Mouse (Mus musculus) naive thymus-derived CD4-positive, alpha-beta T cell, adult 2 months (primary cell): ENCODE results near the gene Gm3147.
"Not testable (repeated sequence)": the region's sequence is repeated elsewhere in the genome, so short reads cannot be mapped to it uniquely, and the experiment has no call there.

Experiments used
- DNase-seq: peaks from one replicate; pipeline ENCODE4 v3.0.0-alpha.2; 2011; ENCODE audit warnings: low read depth

Gene Gm3147

DNA sequence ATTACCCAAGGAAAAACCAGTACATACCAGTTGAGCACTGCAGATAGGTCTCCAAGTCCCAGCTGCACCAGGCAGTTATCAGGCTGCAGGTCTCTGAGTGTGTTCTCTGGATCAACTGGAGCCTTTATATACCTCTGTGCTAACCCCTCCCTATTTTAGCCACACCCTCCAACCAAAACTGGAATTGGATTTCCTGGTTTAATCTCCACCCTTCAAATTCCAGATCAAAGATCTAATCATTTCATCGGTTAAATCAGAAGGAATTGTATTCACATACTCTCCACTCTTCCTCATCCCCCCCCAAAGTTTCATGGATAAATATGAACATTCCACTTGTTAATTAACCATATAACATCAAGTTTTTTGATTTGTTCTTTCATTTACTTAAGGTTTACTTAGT is at the start of gene Gm3147:
TSS of gene Gm3147 (minus strand) at position 101 of the 400 bp plus-strand sequence.
- not testable (repeated sequence) for DNase-seq

DNA sequence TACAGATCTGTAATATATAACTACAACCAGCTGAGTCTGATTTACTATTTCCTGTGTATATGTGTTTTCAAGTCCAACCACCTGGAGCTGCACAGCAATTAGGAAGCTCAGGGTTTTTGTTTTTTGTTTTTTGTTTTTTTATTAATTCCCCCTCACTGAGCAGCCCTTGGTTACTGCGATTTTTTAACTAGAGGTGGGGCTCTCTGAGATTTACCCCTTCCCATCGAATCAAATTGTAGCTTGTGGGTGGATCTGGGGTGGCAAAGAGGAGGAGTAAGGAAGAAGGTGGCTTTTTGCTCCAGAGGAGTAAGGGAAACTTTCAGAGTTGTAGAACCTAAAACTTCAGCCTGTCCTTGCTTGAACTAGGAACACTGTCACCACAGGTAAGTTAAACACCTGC is 31.9 kb upstream of the Gm3147 start, which contains the start of gene Gm6205:
TSS of gene Gm6205 (plus strand) at position 301 of the 400 bp plus-strand sequence.
- not testable (repeated sequence) for DNase-seq

DNA sequence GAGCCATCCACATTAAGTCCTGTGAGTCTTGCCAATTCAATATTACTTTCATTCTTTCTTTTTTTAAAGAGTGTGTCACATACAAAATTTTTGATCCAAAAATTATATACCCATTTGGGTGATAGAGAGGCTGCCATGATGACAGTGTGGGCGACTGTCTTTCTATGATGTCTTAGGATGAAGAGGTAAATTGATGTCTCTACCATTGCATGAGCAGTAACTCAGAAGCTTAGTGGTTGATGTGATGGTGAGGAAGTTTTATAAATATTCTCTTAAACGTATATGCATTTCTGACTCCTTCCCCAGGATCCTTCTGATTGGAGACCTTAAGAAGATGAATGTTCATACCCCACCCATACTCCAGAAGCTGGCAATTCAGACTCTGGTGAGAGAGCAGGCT is 7.5 kb upstream of the Gm3147 start, which contains the start of gene Gm6509:
TSS of gene Gm6509 (plus strand) at position 301 of the 400 bp plus-strand sequence.
- not testable (repeated sequence) for DNase-seq
